Mouse (Mus musculus) brain, embryonic 14.5 days (tissue): ENCODE measurements around the gene Ecm2.

ENCODE experiments used
- CTCF ChIP-seq: fragments of 200-500 bp; IDR thresholded peaks from 2 replicates; pipeline ENCODE4 v1.5.1; 2012; ENCODE audit warnings: inconsistent platforms, mild to moderate bottlenecking, moderate library complexity, borderline replicate concordance; ENCODE audit not compliant: insufficient read depth, insufficient read length; ENCODE audit errors: extremely low read depth
- POLR2A ChIP-seq: fragments of 200-500 bp; IDR thresholded peaks from 2 replicates; pipeline ENCODE4 v1.6.1; 2012; ENCODE audit warnings: mild to moderate bottlenecking, inconsistent platforms, borderline replicate concordance; ENCODE audit not compliant: poor library complexity, insufficient read depth, insufficient read length, severe bottlenecking; ENCODE audit errors: extremely low read depth

- TF ChIP-seq CTCF (no peak), POLR2A (no peak)
Observed at GRCm38 (mm10) chr13:49462921-49463320, 41.7 kb upstream of the Ecm2 start.
